Mouse (Mus musculus) megakaryocyte, embryonic 14.5 days (primary cell): ENCODE measurements around the gene Hacd4.

ENCODE experiments used
- FLI1 ChIP-seq: IDR thresholded peaks from 2 replicates; pipeline ENCODE4 v1.6.1; 2012; ENCODE audit warnings: low read length, inconsistent platforms, mixed read lengths
- GATA1 ChIP-seq: IDR thresholded peaks from 3 replicates; pipeline ENCODE4 v1.6.1; 2012; ENCODE audit warnings: mixed read lengths, low read length, inconsistent platforms, borderline replicate concordance

GRCm38 (mm10) chr4:88436593-88437165 is 2.0 kb downstream of the Hacd4 start:
- TF ChIP-seq GATA1 = no peak
- no peak for TF ChIP-seq FLI1
